Mouse (Mus musculus) inflammation-experienced regulatory T-cells, adult 16 weeks (primary cell): ENCODE results near the gene Slc1a1. TPM values are rescaled to one million over a fixed set of nuclear protein-coding genes. Genes with fewer than 3 reads are reported as not detected.

Experiments used
- polyA plus RNA-seq: library from polyadenylated mRNA; unstranded; fragments of 100-300 nt; shearing (Covaris generic); gene quantifications from one replicate; pipeline ENCODE4 v1.2.1, GENCODE M21; 2017

The Slc1a1 gene
- not detected for polyA plus RNA-seq

DNA sequence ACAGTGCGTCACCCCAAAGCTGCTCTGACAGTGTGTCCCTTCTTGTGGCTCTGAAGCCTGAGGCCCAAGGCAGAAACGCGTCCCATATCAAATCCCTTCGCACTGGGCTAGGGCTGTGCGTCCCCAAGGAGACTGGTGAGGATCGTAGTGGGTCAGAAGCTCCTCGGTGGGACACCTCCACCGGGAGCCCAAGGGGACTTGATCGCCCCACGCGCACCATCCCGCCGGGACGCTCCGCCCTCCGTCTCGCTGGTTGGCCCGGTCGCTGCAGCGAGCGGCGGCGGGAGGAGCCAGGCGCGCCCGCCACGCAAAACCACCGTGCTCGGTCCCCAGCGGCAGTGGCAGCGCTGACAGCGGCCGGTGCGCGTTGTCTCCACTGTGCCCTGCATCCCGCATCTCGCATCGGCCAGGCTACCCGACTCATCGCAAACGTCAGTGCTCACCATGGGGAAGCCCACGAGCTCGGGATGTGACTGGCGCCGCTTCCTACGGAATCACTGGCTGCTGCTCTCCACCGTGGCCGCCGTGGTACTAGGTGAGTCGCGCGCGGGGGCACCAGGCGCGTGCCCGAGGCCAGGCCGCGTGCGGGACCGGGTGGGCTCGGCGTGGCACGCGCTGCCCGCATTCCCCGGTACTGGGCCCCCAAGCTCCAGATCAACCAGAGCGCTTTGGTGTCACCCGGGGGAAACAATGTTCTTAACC is at the start of gene Slc1a1:
TSS of gene Slc1a1 (plus strand) at position 252 of the 702 bp plus-strand sequence.

Other genes starting within 250 kb of the Slc1a1 start
- gene Glis3, start 155.0 kb upstream of the Slc1a1 start, polyA plus RNA-seq, result 0.48 TPM
- 1.0 TPM for gene Plpp6, start 128.9 kb downstream of the Slc1a1 start, polyA plus RNA-seq
- 0.62 TPM for gene 4430402I18Rik, start 132.8 kb downstream of the Slc1a1 start, polyA plus RNA-seq
- 60.5 TPM for gene Cdc37l1, start 155.3 kb downstream of the Slc1a1 start, polyA plus RNA-seq
- gene Ak3, start 212.9 kb downstream of the Slc1a1 start, polyA plus RNA-seq, result 24.1 TPM